Mouse (Mus musculus): ENCODE measurements around the gene Dnajc21.
A peak's percentile ranks its signal among the peaks of the same experiment; 100 is the strongest.

DNA sequence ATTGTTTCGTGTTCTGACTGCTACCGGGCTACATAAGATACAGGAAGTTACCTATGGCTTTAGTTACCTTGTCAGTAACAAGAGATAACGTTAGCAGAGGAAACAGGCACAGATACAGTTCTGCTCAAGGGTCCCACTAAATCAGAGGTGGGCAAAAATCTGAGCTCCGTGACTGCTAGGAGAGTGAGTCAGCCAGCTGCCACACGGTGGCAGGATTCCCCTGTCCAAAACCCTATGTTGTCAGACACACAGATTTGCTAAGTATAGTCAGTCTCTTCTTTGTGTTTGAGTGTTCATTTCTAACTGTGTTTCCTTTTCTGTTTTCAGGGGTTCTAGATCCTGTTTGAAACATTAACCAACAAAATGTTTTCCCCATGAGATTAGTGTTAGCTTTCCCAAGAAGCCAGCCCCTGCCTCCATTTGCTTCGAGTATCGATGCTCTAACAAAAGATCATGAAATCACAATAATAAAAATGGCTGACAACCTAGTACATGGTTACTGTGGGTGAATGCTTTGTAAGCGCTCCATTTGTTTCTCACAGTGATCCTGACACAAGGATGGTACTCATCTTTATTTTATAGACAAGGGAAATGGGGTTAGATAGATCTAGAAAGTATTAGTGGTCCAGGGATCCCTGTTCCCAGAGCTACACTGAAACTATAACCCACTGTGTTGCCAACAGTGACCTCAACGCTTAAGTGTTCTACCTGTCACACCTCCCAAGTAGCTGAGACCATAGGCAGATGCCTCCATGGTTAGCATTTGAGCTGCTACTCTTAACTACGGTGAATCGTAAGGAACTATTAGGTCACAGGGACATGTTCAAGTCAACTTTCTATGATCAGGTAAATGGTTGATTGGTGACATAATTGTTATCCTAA lies 30.8 kb upstream of the Dnajc21 start:
- peak; percentile 67 for TF ChIP-seq CTCF (IDR thresholded peaks at IDR 0.05; ENCODE audit: insufficient read depth, low read depth, low read length)
- TF ChIP-seq POLR2A (IDR thresholded peaks at IDR 0.05; ENCODE audit: insufficient read depth, low read depth, low read length) = no peak

Measured in olfactory bulb, adult 2 months (tissue).